Mouse (Mus musculus) telencephalon, adult 2 months (tissue): ENCODE measurements around the gene Dnali1.
A peak's percentile ranks its signal among the peaks of the same experiment; 100 is the strongest.

Experiments
- DNase-seq: peaks from one replicate; pipeline ENCODE4 v3.0.0-alpha.2; 2011; ENCODE audit warnings: low read depth, low spot score

Dnali1 gene

GRCm38 (mm10) chr4:125034341-125034740, 31.2 kb downstream of the Dnali1 start:
- no peak for DNase-seq

- DNase-seq: peak; percentile 86
These were observed 35.5 kb downstream of the Dnali1 start for GRCm38 (mm10) chr4:125029891-125030614.

GRCm38 (mm10) chr4:125020780-125021538, 44.5 kb downstream of the Dnali1 start:
- peak; percentile 69 for DNase-seq

- DNase-seq: no peak
These were observed 48.1 kb downstream of the Dnali1 start for GRCm38 (mm10) chr4:125017431-125017830.

- DNase-seq: no peak
These were observed 49.5 kb downstream of the Dnali1 start, which contains the start of gene Gnl2 for GRCm38 (mm10) chr4:125015806-125016635. Gene Gnl2 (plus strand): TSS chr4:125016585.

- DNase-seq: no peak
These were observed 56.8 kb downstream of the Dnali1 start for GRCm38 (mm10) chr4:125008712-125009111.

GRCm38 (mm10) chr4:125008220-125008619, 57.3 kb downstream of the Dnali1 start:
- DNase-seq: no peak

GRCm38 (mm10) chr4:125007460-125007859, 58.0 kb downstream of the Dnali1 start:
- no peak for DNase-seq
